Mouse (Mus musculus) cerebellum, postnatal 14 days (tissue): ENCODE measurements at regions not wholly inside any gene's neighbourhood (a gene's known extent, or its start where the extent isn't known, plus 50 kb on each side); places are given as distances from the start of the nearest gene placed in this dataset.
"Not testable (repeated sequence)": the region's sequence is repeated elsewhere in the genome, so short reads cannot be mapped to it uniquely, and the experiment has no call there.

ENCODE experiments used
- DNase-seq, 2 experiments: peaks; one replicate each; pipeline ENCODE4 v3.0.0; 2021; ENCODE audit warnings: mixed read lengths in 2 of 2

- no peak for DNase-seq
Measured at GRCm38 (mm10) chr8:35125179-35125578, 640.4 kb upstream of the Gm19410 start.

GRCm38 (mm10) chr8:35132281-35132680 is 633.3 kb upstream of the Gm19410 start:
- no peak for DNase-seq

GRCm38 (mm10) chr8:35135630-35136029 is 630.0 kb upstream of the Gm19410 start:
- no peak for DNase-seq

- no peak for DNase-seq
Measured at GRCm38 (mm10) chr8:35136643-35137042, 628.9 kb upstream of the Gm19410 start.

- peak in 1 of 2 experiments; percentile 30 for DNase-seq
Measured at GRCm38 (mm10) chr8:35140775-35141174, 624.8 kb upstream of the Gm19410 start.

- no peak for DNase-seq
Measured at GRCm38 (mm10) chr8:35143018-35143656, 622.5 kb upstream of the Gm19410 start.

GRCm38 (mm10) chr8:35143684-35144083 is 621.9 kb upstream of the Gm19410 start:
- no peak for DNase-seq

- no peak for DNase-seq
Measured at GRCm38 (mm10) chr8:35144401-35144800, 621.2 kb upstream of the Gm19410 start.

- no peak for DNase-seq
Measured at GRCm38 (mm10) chr8:35147481-35147880, 618.1 kb upstream of the Gm19410 start.

GRCm38 (mm10) chr8:35147967-35148366 is 617.6 kb upstream of the Gm19410 start:
- no peak for DNase-seq

- DNase-seq, result peak; percentile 39 to 45
Measured at GRCm38 (mm10) chr8:35152585-35152984, 613.0 kb upstream of the Gm19410 start.

- DNase-seq, result no peak
Measured at GRCm38 (mm10) chr8:35156272-35156671, 609.3 kb upstream of the Gm19410 start.

- DNase-seq, result no peak
Measured at GRCm38 (mm10) chr8:35157711-35158110, 607.9 kb upstream of the Gm19410 start.

- DNase-seq, result peak; percentile 81 to 84
Measured at GRCm38 (mm10) chr8:35159329-35159728, 606.3 kb upstream of the Gm19410 start.

GRCm38 (mm10) chr8:35160230-35160629 is 605.4 kb upstream of the Gm19410 start:
- DNase-seq, result no peak

GRCm38 (mm10) chr8:35162166-35162565 is 603.4 kb upstream of the Gm19410 start:
- not testable (repeated sequence) for DNase-seq

GRCm38 (mm10) chr8:35166611-35167010 is 599.0 kb upstream of the Gm19410 start:
- DNase-seq, result peak in 1 of 2 experiments; percentile 29

GRCm38 (mm10) chr8:35171536-35172310 is 593.9 kb upstream of the Gm19410 start:
- peak; percentile 68 to 74 for DNase-seq

GRCm38 (mm10) chr8:35177314-35177713 is 588.3 kb upstream of the Gm19410 start:
- no peak for DNase-seq

- peak; percentile 63 to 67 for DNase-seq
Measured at GRCm38 (mm10) chr8:35180075-35180474, 585.5 kb upstream of the Gm19410 start.

GRCm38 (mm10) chr8:35182141-35182540 is 583.4 kb upstream of the Gm19410 start:
- DNase-seq, result no peak

- DNase-seq, result no peak
Measured at GRCm38 (mm10) chr8:35183423-35183822, 582.2 kb upstream of the Gm19410 start.

- DNase-seq, result no peak
Measured at GRCm38 (mm10) chr8:35185165-35185564, 580.4 kb upstream of the Gm19410 start.

- no peak for DNase-seq
Measured at GRCm38 (mm10) chr8:35188531-35188930, 577.1 kb upstream of the Gm19410 start.
